Mouse (Mus musculus) neural tube, embryonic 11.5 days (tissue): Measurements from ENCODE around the gene Ewsr1. TPM values are rescaled to one million over a fixed set of nuclear protein-coding genes. Genes with fewer than 3 reads are reported as not detected.
A peak's percentile ranks its signal among the peaks of the same experiment; 100 is the strongest.

ENCODE experiments used
- ATAC-seq: fragments of 200-750 bp; cut with Nextera tagmentation; 2 replicates; pipeline ENCODE4 v1.8.0; 2017; ENCODE audit warnings: moderate number of reproducible peaks, mild to moderate bottlenecking, moderate TSS enrichment, moderate library complexity; ENCODE audit not compliant: insufficient read depth, low FRiP score, low TSS enrichment
- DNase-seq: peaks from one replicate; pipeline ENCODE4 v3.0.0-alpha.2; 2015; ENCODE audit warnings: low spot score
- H3K27ac ChIP-seq: fragments of 300-500 bp; sonication (generic); 2 replicates; pipeline ENCODE4 v1.5.1; 2014; ENCODE audit warnings: low read depth, mild to moderate bottlenecking, low read length
- H3K27me3 ChIP-seq: fragments of 300-500 bp; sonication (generic); 2 replicates; pipeline ENCODE4 v1.6.1; 2014; ENCODE audit warnings: mild to moderate bottlenecking, low read length, mixed read lengths; ENCODE audit not compliant: control insufficient read depth, insufficient read depth
- H3K36me3 ChIP-seq: fragments of 300-500 bp; sonication (generic); 2 replicates; pipeline ENCODE4 v1.6.1; 2014; ENCODE audit warnings: mild to moderate bottlenecking, low read length, moderate library complexity, mixed read lengths; ENCODE audit not compliant: control insufficient read depth, insufficient read depth
- H3K4me1 ChIP-seq: fragments of 300-500 bp; sonication (generic); 2 replicates; pipeline ENCODE4 v1.6.1; 2014; ENCODE audit warnings: low read length, mixed read lengths; ENCODE audit not compliant: control insufficient read depth, insufficient read depth
- H3K4me2 ChIP-seq: fragments of 300-500 bp; sonication (generic); 2 replicates; pipeline ENCODE4 v1.6.1; 2014; ENCODE audit warnings: low read depth, mild to moderate bottlenecking, moderate library complexity
- H3K4me3 ChIP-seq: fragments of 300-500 bp; sonication (generic); 2 replicates; pipeline ENCODE4 v1.5.1; 2014; ENCODE audit warnings: low read depth, low read length
- H3K9ac ChIP-seq: fragments of 300-500 bp; sonication (generic); 2 replicates; pipeline ENCODE4 v1.6.1; 2014; ENCODE audit warnings: mild to moderate bottlenecking, low read length
- H3K9me3 ChIP-seq: fragments of 300-500 bp; sonication (generic); 2 replicates; pipeline ENCODE4 v1.6.1; 2016; ENCODE audit warnings: low read length; ENCODE audit not compliant: control insufficient read depth
- WGBS: fragments of 180-500 bp; shearing (Covaris S2); extraction: QIAGEN DNeasy Blood & Tissue Kit; methylation state at CpG from one replicate; pipeline ENCODE4 v1.1.7; 2014; 5-methylcytosine and 5-hydroxymethylcytosine counted together
- polyA plus RNA-seq: library from polyadenylated mRNA; unstranded; fragments of >200 nt; fragmentation: Nextera tagmentation; extraction: Ambion mirVana; gene quantifications from 2 replicates; pipeline ENCODE4 v1.2.1, GENCODE M21; 2014

The Ewsr1 gene
- polyA plus RNA-seq: 449 and 456 TPM in 2 replicates

DNA sequence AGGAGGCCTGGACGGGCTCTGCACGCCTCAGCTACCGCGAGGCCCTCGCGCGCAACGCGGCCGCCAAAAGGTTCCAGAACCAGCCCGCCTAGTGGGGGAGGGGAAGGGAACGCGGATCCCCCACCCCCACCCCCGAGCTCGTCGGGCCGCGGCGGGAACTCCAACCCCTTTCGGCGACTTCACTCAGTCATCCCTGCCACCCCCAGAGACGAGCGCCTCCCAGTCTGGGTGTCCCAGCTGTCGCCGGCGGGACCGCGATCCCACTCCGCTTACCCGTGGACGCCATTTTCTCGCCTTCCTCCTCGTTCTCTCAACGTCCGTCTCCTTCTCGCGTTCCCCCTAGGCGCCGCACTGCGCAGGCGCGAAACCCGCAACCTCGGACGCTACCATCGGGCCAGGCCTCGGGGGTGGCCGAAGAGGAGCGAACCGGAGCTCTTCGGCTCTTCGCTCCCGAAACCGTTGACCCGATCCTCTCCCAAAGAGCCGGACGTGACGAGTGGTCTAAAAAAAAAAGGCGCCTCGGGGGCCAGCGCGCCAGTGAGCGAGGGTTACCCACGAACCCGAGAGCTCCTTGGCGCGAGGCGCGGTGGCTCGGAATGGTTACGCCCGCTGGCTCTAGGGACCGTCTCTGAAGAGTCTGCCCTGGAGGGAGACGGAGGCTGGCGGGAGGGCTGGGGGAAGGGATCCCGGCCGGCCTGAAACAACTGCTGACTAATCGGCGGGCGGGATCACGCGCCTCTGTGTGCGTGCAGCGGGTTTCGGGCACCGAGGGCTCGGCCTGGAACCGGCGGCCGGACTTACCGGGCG is at the start of gene Ewsr1, which contains the start of gene Rhbdd3:
Ewsr1 (minus strand) TSS at position 531 of the 807 bp plus-strand sequence.
Rhbdd3 (plus strand) TSS at position 191 of the 807 bp plus-strand sequence.
- peak within 1 kb of the TSS; percentile 89 for H3K4me2 ChIP-seq
- peaks cover 10% of the 10 kb centered on the region for H3K4me1 ChIP-seq
- DNase-seq (peak; percentile 98), ATAC-seq (peak; percentile 87)
- no peaks in the 10 kb centered on the region for H3K27me3 ChIP-seq
- under 1% methylated on average over 90 of the region's 92 CpGs for WGBS
- peak within 1 kb of the TSS; percentile 90 for H3K4me3 ChIP-seq
- H3K36me3 ChIP-seq: no peaks in the 10 kb centered on the region; the same call in none of the 2 replicates
- peak within 1 kb of the TSS; percentile 93 for H3K9ac ChIP-seq
- no peaks in the 10 kb centered on the region for H3K9me3 ChIP-seq
- H3K27ac ChIP-seq: peak within 1 kb of the TSS; percentile 90

DNA sequence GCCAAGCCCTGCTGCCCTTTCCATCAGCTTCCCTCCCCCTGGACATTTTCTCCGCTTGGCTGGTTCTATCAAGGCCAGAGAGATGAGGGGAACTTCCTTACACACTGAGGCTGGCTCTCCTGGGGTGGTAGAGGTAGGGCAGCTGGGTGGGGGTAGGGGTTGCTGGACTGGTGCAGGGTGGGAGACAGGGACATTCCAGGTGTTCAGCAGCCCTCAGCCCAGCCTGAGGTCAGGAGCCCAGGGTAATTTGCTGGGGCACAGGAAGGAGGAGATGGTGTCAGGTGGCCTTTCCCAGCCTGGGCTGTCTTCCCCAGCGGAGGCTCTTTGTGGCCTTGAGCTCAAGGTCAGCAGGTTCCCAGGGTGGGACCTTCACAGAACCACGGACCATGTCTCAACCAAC is 46.5 kb upstream of the Ewsr1 start:
- Histone ChIP-seq H3K4me3 (no peak overlapping the region), H3K4me2 (no peak overlapping the region), H3K27ac (no peak overlapping the region), H3K27me3 (no peaks in the 10 kb centered on the region), H3K9ac (no peak overlapping the region), H3K4me1 (peaks cover 16% of the 10 kb centered on the region), H3K9me3 (no peaks in the 10 kb centered on the region), H3K36me3 (no peaks in the 10 kb centered on the region)
- ATAC-seq (no peak), DNase-seq (no peak)
- WGBS: 53% methylated on average over 3 of the region's 3 CpGs

DNA sequence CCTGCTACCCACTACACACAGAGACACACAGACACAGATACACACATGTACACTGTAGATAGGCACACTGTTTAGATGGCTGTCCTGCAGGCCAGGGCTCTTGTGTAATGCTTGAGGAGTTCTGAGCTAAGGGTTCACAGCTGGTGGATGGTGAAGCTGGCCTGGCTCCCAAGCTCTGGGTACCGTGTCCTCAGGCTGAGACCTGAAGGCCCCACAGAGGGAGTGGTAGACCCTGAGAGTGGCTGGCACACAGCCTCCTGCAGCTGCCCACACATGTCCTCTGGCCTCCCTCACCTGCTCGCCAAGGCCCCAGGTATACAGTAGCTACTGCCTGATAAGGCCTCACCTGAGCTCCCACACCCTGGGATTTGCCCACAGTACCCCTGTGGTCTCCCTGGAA is 42.9 kb upstream of the Ewsr1 start:
- Histone ChIP-seq H3K9me3 (no peaks in the 10 kb centered on the region), H3K36me3 (no peaks in the 10 kb centered on the region), H3K9ac (no peak overlapping the region), H3K4me1 (peaks cover 3% of the 10 kb centered on the region; the same call in 1 of the 2 replicates), H3K4me3 (no peak overlapping the region), H3K4me2 (no peak overlapping the region), H3K27me3 (no peaks in the 10 kb centered on the region), H3K27ac (no peak overlapping the region)
- no peak for DNase-seq
- WGBS: 97% methylated on average over 2 of the region's 2 CpGs
- ATAC-seq: no peak

DNA sequence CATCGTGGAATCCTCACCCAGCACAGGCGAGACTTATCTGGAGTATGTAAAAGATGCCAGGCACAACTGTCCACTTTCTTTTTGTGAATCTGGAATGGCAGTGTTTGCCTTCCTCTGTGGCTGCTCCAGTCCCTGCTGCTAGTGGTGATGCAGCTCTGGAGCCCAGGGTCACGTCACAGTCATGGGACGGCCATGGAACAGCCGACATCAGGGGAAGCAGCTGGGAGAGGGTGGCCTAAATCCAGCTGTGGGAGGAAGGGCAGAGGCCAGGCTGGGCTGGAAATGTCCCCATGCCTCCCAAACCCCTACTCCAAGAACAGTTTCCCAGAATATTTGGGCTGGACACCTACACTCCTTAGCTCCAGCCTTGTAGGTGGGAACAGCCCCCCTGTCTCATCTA is 42.2 kb upstream of the Ewsr1 start:
- Histone ChIP-seq H3K9ac (no peak overlapping the region), H3K27me3 (no peaks in the 10 kb centered on the region), H3K4me3 (no peak overlapping the region), H3K27ac (no peak overlapping the region), H3K36me3 (no peaks in the 10 kb centered on the region), H3K4me2 (no peak overlapping the region), H3K9me3 (no peaks in the 10 kb centered on the region), H3K4me1 (peaks cover 3% of the 10 kb centered on the region; the same call in 1 of the 2 replicates)
- WGBS: 87% methylated on average over 5 of the region's 5 CpGs
- ATAC-seq: no peak
- DNase-seq: no peak

DNA sequence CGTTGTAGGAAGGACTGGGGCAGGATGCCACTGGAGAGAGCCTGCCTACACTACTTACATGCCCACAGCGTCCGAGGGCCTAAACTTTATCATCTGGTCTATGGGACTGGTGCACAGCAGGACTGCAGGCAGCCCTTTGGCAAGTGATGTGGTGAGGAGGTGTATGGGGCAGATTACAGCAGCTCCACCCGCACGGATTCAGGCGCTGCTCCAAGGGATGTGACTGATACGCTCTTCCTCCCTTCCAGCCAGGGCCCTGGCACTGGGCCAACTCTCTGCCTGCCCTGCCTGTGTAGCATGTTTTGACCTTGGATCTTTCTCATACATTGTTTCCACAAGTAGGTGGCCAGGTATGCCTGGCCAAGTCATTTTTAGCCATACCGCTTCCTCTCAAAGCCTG is 41.6 kb upstream of the Ewsr1 start:
- no peak overlapping the region for H3K9ac ChIP-seq
- no peak for DNase-seq
- no peaks in the 10 kb centered on the region for H3K9me3 ChIP-seq
- no peaks in the 10 kb centered on the region for H3K36me3 ChIP-seq
- H3K4me3 ChIP-seq: no peak overlapping the region
- H3K27me3 ChIP-seq: no peaks in the 10 kb centered on the region
- 76% methylated on average over 8 of the region's 8 CpGs for WGBS
- no peak for ATAC-seq
- H3K4me2 ChIP-seq: no peak overlapping the region
- no peak overlapping the region for H3K27ac ChIP-seq
- peaks cover 3% of the 10 kb centered on the region; the same call in 1 of the 2 replicates for H3K4me1 ChIP-seq

DNA sequence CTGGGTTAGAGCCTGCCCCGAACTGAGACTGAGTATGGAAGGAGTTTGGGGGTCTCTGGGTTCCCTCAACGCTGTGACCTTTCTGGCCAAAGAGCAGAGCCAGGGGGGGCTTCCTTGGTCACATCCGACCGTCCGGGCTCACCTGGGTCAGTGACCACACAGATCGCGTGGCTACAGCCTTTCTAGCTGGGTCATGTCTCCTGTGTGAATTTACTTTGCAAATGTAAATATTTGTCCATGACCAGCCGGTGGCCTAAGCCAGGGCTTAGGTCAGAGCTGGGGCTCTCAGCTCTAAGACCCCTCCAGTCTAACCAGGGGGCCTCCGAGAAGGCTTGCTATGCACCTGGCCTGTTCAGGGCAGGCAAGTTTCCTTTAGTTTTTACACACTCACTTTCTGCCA is 40.3 kb upstream of the Ewsr1 start:
- peaks cover 3% of the 10 kb centered on the region; the same call in 1 of the 2 replicates for H3K4me1 ChIP-seq

DNA sequence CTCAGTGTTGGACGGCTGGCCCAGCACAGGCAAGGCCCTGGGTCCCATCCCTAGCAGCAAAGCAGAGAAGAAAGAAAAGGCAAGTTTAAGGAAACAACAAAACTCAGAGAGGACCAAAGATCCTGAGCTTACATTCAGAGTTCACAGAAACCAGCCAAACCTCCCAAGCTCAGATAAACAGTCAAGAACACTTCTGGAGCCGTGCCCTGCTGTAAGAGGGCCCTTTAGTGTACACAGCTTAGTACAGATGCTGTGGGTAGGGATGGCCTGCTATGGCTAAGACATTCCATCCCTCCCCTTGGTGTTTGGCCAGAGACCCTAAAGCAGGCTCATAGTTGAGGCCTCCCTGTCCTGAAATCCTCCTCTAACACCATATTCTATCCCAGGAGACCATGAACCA is 39.6 kb upstream of the Ewsr1 start:
- H3K4me3 ChIP-seq: no peak overlapping the region
- no peak overlapping the region for H3K27ac ChIP-seq
- H3K36me3 ChIP-seq: no peaks in the 10 kb centered on the region
- H3K4me2 ChIP-seq: no peak overlapping the region
- ATAC-seq (no peak), DNase-seq (no peak)
- 83% methylated on average over 2 of the region's 2 CpGs for WGBS
- peaks cover 3% of the 10 kb centered on the region; the same call in 1 of the 2 replicates for H3K4me1 ChIP-seq
- no peaks in the 10 kb centered on the region for H3K9me3 ChIP-seq
- no peaks in the 10 kb centered on the region for H3K27me3 ChIP-seq
- no peak overlapping the region for H3K9ac ChIP-seq

More for the DNA sequence above, 40.3 kb upstream of the Ewsr1 start:
- no peak overlapping the region for H3K4me3 ChIP-seq
- H3K27me3 ChIP-seq: no peaks in the 10 kb centered on the region
- no peaks in the 10 kb centered on the region for H3K36me3 ChIP-seq
- ATAC-seq (no peak), DNase-seq (no peak)
- no peak overlapping the region for H3K9ac ChIP-seq
- no peak overlapping the region for H3K27ac ChIP-seq
- H3K4me2 ChIP-seq: no peak overlapping the region
- H3K9me3 ChIP-seq: no peaks in the 10 kb centered on the region
- 72% methylated on average over 9 of the region's 9 CpGs for WGBS

DNA sequence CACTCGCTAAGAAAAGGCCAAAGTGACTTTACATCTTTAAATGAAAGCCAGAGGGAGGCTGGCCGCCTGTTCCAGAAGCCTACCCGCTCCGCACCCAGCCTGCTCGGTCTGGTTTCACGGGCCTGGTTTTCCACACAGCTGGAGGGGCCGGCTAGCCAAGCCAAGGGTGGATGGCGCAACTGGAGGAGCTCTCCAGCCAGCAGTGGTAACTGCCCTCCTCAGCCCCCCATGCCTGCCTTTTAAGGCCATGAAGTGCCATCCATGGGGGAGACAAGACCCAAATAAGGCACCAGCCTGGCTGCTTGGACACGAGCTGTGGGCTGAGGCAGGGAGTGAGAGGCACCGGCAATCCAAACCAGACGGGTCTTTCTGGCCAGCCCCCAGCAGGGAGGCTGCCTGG is 36.8 kb upstream of the Ewsr1 start:
- Histone ChIP-seq H3K27me3 (no peaks in the 10 kb centered on the region), H3K4me2 (no peak overlapping the region), H3K4me1 (peaks cover 3% of the 10 kb centered on the region; the same call in 1 of the 2 replicates), H3K4me3 (no peak overlapping the region), H3K9ac (no peak overlapping the region), H3K36me3 (no peaks in the 10 kb centered on the region), H3K27ac (no peak overlapping the region), H3K9me3 (no peaks in the 10 kb centered on the region)
- WGBS: 85% methylated on average over 11 of the region's 11 CpGs
- ATAC-seq (no peak), DNase-seq (no peak)

DNA sequence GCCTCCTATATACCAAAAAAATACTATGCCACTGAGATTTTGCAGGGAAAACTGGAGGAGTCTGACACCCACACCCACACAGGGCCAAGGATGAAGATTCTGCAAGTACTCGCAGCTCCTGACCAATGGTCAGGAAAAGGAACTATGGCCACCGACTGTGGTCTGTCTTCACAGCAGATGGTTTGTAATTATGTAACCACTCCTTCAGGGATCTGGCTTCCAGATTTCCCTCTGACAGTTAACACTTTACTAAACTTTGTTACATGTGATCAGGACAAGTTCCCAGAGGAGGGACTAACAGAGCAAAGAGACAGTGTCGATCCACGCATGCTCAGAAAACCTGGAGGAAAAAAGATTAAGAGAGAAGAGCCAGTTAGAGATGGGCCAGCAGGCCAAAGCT is 33.7 kb upstream of the Ewsr1 start:
- Histone ChIP-seq H3K4me2 (no peak overlapping the region), H3K27me3 (no peaks in the 10 kb centered on the region), H3K36me3 (no peaks in the 10 kb centered on the region), H3K9me3 (no peaks in the 10 kb centered on the region), H3K9ac (no peak overlapping the region), H3K4me3 (no peak overlapping the region), H3K27ac (no peak overlapping the region), H3K4me1 (peaks cover 25% of the 10 kb centered on the region)
- no peak for ATAC-seq
- WGBS: 71% methylated on average over 4 of the region's 4 CpGs
- no peak for DNase-seq
